Mouse (Mus musculus): Measurements from ENCODE around the gene Fat2. TPM values are rescaled to one million over a fixed set of nuclear protein-coding genes. Genes with fewer than 3 reads are reported as not detected.

Gene Fat2
- polyA plus RNA-seq, 1 experiment, result 0.02 TPM

DNA sequence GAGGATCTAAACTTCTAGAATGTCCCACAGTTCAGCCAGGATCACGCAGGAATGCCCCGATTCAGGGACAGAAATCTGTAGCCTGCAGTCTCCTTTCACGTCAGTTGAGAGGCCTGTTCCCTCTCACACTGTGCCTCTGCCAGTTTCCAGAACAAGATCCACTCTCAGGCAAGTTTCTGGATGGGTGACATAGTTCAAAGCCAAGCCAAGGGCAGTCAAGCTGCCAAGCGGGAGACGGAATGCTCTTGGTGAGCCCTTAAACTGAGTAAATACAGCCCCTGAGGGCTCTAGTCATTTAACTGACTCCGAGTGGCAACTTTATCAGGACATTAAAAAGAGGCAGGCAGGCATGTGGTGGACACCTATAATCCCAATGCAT lies 32.7 kb upstream of the Fat2 start:
- TF ChIP-seq CTCF (IDR thresholded peaks at IDR 0.05; ENCODE audit: extremely low read depth, insufficient read depth, insufficient read length, insufficient replicate concordance) (no peak), POLR2A (IDR thresholded peaks at IDR 0.05; ENCODE audit: low read depth, low read length) (no peak)
- DNase-seq (ENCODE audit: low read depth in 1 of 2, low spot score in 2 of 2), result no peak
- Histone ChIP-seq H3K36me3 (ENCODE audit: control insufficient read depth, insufficient read depth, low read length) (no peaks in the 10 kb centered on the region), H3K4me3 (ENCODE audit: extremely low read depth, insufficient read depth, insufficient read length) (no peak overlapping the region), H3K4me1 (ENCODE audit: control insufficient read depth, insufficient read depth, insufficient read length) (no peaks in the 10 kb centered on the region), H3K27me3 (ENCODE audit: control insufficient read depth, insufficient read depth, low read length) (no peaks in the 10 kb centered on the region), H3K27ac (ENCODE audit: insufficient read depth, low read length) (no peak overlapping the region)
- WGBS, result 85% methylated on average over 6 of the region's 6 CpGs

DNA sequence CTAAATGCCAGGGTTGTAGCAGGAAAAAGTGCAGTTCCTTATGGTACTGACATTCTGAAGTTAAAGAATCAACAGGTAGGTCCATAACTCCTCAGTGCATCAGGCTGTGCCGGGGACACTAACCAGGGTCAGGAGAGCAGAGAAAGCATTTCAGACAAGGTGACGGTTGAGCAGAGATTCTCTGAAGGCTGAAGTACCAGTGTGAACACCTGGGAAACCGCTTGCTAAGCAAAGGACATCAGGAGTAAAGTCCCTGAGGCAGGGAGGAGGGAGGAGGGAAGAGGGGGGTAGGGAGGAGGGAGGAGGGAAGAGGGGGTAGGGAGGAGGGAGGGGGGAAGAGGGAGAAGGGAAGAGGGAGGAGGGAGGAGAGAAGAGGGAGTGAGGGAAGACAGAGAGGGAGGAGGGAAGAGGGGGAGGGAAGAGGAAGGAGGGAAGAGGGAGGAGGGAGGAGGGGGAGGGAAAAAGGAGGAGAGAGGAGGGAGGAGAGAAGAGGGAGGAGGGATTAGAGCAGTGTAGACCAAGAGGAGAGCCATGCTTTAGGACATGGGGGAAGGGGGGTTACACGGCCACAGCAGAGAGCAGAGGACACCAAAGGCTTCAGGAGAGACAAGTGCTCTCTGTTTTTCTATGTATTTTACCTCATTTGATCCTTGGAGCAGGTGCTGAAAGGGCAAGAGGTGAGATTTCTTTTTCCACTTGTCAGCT lies 32.2 kb upstream of the Fat2 start:
- no peak for TF ChIP-seq CTCF (IDR thresholded peaks at IDR 0.05; ENCODE audit: extremely low read depth, insufficient read depth, insufficient read length, insufficient replicate concordance)
- Histone ChIP-seq H3K27ac (ENCODE audit: insufficient read depth, low read length) (no peak overlapping the region), H3K27me3 (ENCODE audit: control insufficient read depth, insufficient read depth, low read length) (no peaks in the 10 kb centered on the region), H3K36me3 (ENCODE audit: control insufficient read depth, insufficient read depth, low read length) (no peaks in the 10 kb centered on the region), H3K4me1 (ENCODE audit: control insufficient read depth, insufficient read depth, insufficient read length) (no peaks in the 10 kb centered on the region), H3K4me3 (ENCODE audit: extremely low read depth, insufficient read depth, insufficient read length) (no peak overlapping the region)
- no peak for DNase-seq (ENCODE audit: low read depth in 1 of 2, low spot score in 2 of 2)
- 75% methylated on average over 4 of the region's 4 CpGs for WGBS

DNA sequence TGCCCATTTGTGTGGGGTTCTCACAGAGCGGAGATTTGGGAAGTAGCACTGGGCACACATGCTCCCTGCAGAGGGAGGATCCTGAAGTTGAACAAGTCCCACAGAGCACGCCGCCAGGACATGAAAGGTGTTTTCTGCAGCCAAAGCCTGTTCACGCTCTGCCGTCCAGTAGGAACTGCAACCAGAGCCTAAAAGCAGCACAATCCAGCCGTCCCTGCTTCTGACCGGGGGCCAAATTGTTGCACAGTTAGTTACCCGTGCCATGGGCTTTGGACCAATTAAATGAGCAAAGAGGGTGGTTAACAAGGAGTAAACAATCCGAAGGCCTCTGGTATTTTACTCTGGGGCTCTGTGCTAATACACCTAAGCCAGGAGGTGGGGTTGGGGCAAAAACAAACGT lies 31.4 kb upstream of the Fat2 start:
- Histone ChIP-seq H3K4me1 (ENCODE audit: control insufficient read depth, insufficient read depth, insufficient read length) (no peaks in the 10 kb centered on the region), H3K36me3 (ENCODE audit: control insufficient read depth, insufficient read depth, low read length) (no peaks in the 10 kb centered on the region), H3K27me3 (ENCODE audit: control insufficient read depth, insufficient read depth, low read length) (no peaks in the 10 kb centered on the region), H3K27ac (ENCODE audit: insufficient read depth, low read length) (no peak overlapping the region), H3K4me3 (ENCODE audit: extremely low read depth, insufficient read depth, insufficient read length) (no peak overlapping the region)
- WGBS, result 83% methylated on average over 10 of the region's 10 CpGs
- TF ChIP-seq CTCF (IDR thresholded peaks at IDR 0.05; ENCODE audit: extremely low read depth, insufficient read depth, insufficient read length, insufficient replicate concordance), result no peak
- TF ChIP-seq POLR2A (IDR thresholded peaks at IDR 0.05; ENCODE audit: low read depth, low read length), result no peak
- no peak for DNase-seq (ENCODE audit: low read depth in 1 of 2, low spot score in 2 of 2)

DNA sequence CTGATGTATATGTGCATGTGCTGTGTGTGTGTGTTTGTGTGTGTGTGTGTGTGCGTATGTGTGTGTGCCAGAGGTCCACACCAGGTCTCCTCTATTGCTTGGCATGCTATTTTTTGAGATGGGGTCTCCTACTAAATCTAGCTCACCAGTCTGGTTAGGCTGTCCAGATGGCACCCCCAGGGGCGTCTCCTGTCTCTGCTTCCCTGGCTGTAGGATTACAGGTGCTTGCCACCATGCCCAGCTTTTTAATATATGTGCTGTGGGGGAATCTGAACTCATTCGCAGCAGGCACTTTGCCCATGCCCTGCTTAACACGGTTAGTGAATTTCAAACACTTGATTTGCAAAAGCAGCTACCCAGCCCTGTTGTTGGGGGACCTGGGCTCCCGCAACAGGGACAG lies 29.5 kb upstream of the Fat2 start:
- TF ChIP-seq POLR2A (IDR thresholded peaks at IDR 0.05; ENCODE audit: low read depth, low read length) (no peak), CTCF (IDR thresholded peaks at IDR 0.05; ENCODE audit: extremely low read depth, insufficient read depth, insufficient read length, insufficient replicate concordance) (no peak)
- WGBS, result 83% methylated on average over 5 of the region's 5 CpGs
- no peak for DNase-seq (ENCODE audit: low read depth in 1 of 2, low spot score in 2 of 2)
- no peaks in the 10 kb centered on the region for H3K36me3 ChIP-seq (ENCODE audit: control insufficient read depth, insufficient read depth, low read length)
- no peak overlapping the region for H3K4me3 ChIP-seq (ENCODE audit: extremely low read depth, insufficient read depth, insufficient read length)
- H3K27me3 ChIP-seq (ENCODE audit: control insufficient read depth, insufficient read depth, low read length), result no peaks in the 10 kb centered on the region
- H3K27ac ChIP-seq (ENCODE audit: insufficient read depth, low read length), result no peak overlapping the region
- H3K4me1 ChIP-seq (ENCODE audit: control insufficient read depth, insufficient read depth, insufficient read length), result no peaks in the 10 kb centered on the region

DNA sequence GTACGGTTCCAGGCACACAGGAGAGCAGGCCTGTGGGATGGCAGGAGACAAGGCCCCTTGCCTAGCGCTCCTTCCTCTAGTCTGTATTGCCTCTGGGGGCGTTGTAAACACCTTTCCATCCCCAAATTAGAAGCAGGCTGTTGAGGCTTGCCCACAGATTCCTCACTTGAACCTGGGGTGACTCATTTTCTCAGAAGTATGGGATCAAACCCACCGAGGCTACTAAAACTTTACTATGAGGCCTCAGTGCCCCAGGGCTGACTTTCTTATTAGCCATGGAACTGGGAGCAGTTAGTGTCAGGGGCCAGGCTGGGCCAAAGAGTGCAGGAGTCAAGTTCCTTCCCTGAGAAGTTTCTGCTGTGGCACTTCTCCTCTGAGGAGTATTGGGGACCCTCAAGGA lies 28.9 kb upstream of the Fat2 start:
- TF ChIP-seq POLR2A (IDR thresholded peaks at IDR 0.05; ENCODE audit: low read depth, low read length), result no peak
- no peak for TF ChIP-seq CTCF (IDR thresholded peaks at IDR 0.05; ENCODE audit: extremely low read depth, insufficient read depth, insufficient read length, insufficient replicate concordance)
- no peak for DNase-seq (ENCODE audit: low read depth in 1 of 2, low spot score in 2 of 2)
- Histone ChIP-seq H3K4me1 (ENCODE audit: control insufficient read depth, insufficient read depth, insufficient read length) (no peaks in the 10 kb centered on the region), H3K4me3 (ENCODE audit: extremely low read depth, insufficient read depth, insufficient read length) (no peak overlapping the region), H3K27me3 (ENCODE audit: control insufficient read depth, insufficient read depth, low read length) (no peaks in the 10 kb centered on the region), H3K27ac (ENCODE audit: insufficient read depth, low read length) (no peak overlapping the region), H3K36me3 (ENCODE audit: control insufficient read depth, insufficient read depth, low read length) (no peaks in the 10 kb centered on the region)
- 77% methylated on average over 4 of the region's 4 CpGs for WGBS

DNA sequence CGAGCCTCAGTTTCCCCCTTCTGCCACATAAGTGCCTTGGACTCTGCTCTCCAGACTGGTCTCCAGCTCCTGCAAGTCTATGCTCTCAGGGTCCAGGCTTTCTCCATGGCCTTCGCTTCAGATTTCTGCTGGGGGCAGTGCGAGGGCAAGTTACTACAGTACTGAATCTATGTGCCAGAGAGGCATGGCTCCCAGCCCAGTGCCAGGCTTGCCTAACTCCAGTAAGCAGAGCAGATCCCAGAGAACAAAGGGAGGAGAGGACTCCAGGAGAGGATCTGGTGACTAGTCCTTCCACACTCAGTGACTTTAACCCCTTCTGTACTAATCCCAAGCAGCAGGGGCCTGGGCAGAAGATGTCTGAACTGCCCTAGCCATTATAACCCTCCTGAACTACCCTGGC lies 28.3 kb upstream of the Fat2 start:
- Histone ChIP-seq H3K27ac (ENCODE audit: insufficient read depth, low read length) (no peak overlapping the region), H3K4me1 (ENCODE audit: control insufficient read depth, insufficient read depth, insufficient read length) (no peaks in the 10 kb centered on the region), H3K4me3 (ENCODE audit: extremely low read depth, insufficient read depth, insufficient read length) (no peak overlapping the region), H3K36me3 (ENCODE audit: control insufficient read depth, insufficient read depth, low read length) (no peaks in the 10 kb centered on the region), H3K27me3 (ENCODE audit: control insufficient read depth, insufficient read depth, low read length) (no peaks in the 10 kb centered on the region)
- 73% methylated on average over 3 of the region's 3 CpGs for WGBS
- no peak for TF ChIP-seq POLR2A (IDR thresholded peaks at IDR 0.05; ENCODE audit: low read depth, low read length)
- no peak for TF ChIP-seq CTCF (IDR thresholded peaks at IDR 0.05; ENCODE audit: extremely low read depth, insufficient read depth, insufficient read length, insufficient replicate concordance)
- no peak for DNase-seq (ENCODE audit: low read depth in 1 of 2, low spot score in 2 of 2)

DNA sequence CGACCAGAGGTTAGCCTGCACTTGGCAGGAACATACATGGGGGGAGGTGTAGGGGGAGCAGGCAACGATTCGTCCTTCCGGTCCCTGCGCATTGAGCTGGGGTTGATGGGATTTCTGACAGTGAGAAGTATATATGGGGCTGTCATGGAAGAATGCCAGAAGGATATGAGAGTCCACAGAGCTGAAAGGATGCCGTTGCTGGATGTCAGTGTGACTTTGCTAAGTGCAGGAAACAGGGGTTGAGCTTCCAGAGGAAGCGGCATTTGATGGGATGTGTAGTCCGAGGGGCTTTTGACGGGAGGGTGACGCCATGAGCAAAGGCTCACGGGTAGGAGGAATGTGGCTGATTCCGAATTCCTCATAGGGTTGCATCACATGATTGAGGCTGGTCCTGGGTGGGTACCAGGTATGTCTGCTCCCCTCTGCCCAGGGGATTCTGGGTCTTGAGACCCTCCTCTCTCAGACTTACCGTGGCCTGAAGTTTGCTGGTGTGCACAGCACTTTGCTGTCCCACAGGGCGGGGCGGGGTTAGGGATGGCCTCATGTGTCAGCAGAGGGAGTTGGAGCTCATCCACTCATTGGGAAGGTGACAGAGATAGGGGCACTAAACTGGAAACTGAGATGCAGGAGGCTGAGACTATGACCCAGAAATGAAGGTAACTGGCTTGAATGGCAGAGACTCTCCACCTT lies 21.9 kb upstream of the Fat2 start:
- Histone ChIP-seq H3K36me3 (ENCODE audit: control insufficient read depth, insufficient read depth, low read length) (no peaks in the 10 kb centered on the region), H3K27ac (ENCODE audit: insufficient read depth, low read length) (no peak overlapping the region), H3K4me1 (ENCODE audit: control insufficient read depth, insufficient read depth, insufficient read length) (no peaks in the 10 kb centered on the region), H3K27me3 (ENCODE audit: control insufficient read depth, insufficient read depth, low read length) (no peaks in the 10 kb centered on the region), H3K4me3 (ENCODE audit: extremely low read depth, insufficient read depth, insufficient read length) (no peak overlapping the region)
- no peak for DNase-seq (ENCODE audit: low read depth in 1 of 2, low spot score in 2 of 2)
- no peak for TF ChIP-seq CTCF (IDR thresholded peaks at IDR 0.05; ENCODE audit: extremely low read depth, insufficient read depth, insufficient read length, insufficient replicate concordance)
- TF ChIP-seq POLR2A (IDR thresholded peaks at IDR 0.05; ENCODE audit: low read depth, low read length), result no peak
- WGBS, result 66% methylated on average over 15 of the region's 15 CpGs

All from spleen, adult 2 months (tissue).